Mouse (Mus musculus): Measurements from ENCODE around the gene Ccl24.

Ccl24 gene

GRCm38 (mm10) chr5:135544865-135545797 is 27.7 kb downstream of the Ccl24 start, which contains the start of gene Hip1:
TSS of gene Hip1 (minus strand) at chr5:135545120.
- peak; percentile 100 for DNase-seq (ENCODE audit: low spot score in 2 of 2)

GRCm38 (mm10) chr5:135544032-135544558 is 28.8 kb downstream of the Ccl24 start:
- peak in 1 of 2 experiments; percentile 16 for DNase-seq (ENCODE audit: low spot score in 2 of 2)

- no peak for DNase-seq (ENCODE audit: low spot score in 2 of 2)
Measured at GRCm38 (mm10) chr5:135537794-135538214, 35.0 kb downstream of the Ccl24 start.

GRCm38 (mm10) chr5:135537326-135537725 is 35.5 kb downstream of the Ccl24 start:
- DNase-seq (ENCODE audit: low spot score in 2 of 2): no peak

- no peak for DNase-seq (ENCODE audit: low spot score in 2 of 2)
Measured at GRCm38 (mm10) chr5:135535867-135536266, 37.0 kb downstream of the Ccl24 start.

- DNase-seq (ENCODE audit: low spot score in 2 of 2): no peak
Measured at GRCm38 (mm10) chr5:135533431-135533830, 39.4 kb downstream of the Ccl24 start.

- no peak for DNase-seq (ENCODE audit: low spot score in 2 of 2)
Measured at GRCm38 (mm10) chr5:135531306-135531845, 41.5 kb downstream of the Ccl24 start.

GRCm38 (mm10) chr5:135529964-135530363 is 42.9 kb downstream of the Ccl24 start:
- DNase-seq (ENCODE audit: low spot score in 2 of 2): no peak

- no peak for DNase-seq (ENCODE audit: low spot score in 2 of 2)
Measured at GRCm38 (mm10) chr5:135529310-135529709, 43.5 kb downstream of the Ccl24 start.

GRCm38 (mm10) chr5:135527986-135528385 is 44.9 kb downstream of the Ccl24 start:
- no peak for DNase-seq (ENCODE audit: low spot score in 2 of 2)

GRCm38 (mm10) chr5:135524660-135525560 is 47.9 kb downstream of the Ccl24 start:
- peak in 1 of 2 experiments; percentile 33 for DNase-seq (ENCODE audit: low spot score in 2 of 2)

GRCm38 (mm10) chr5:135524087-135524486 is 48.8 kb downstream of the Ccl24 start:
- no peak for DNase-seq (ENCODE audit: low spot score in 2 of 2)

- no peak for DNase-seq (ENCODE audit: low spot score in 2 of 2)
Measured at GRCm38 (mm10) chr5:135522111-135522722, 50.6 kb downstream of the Ccl24 start.
